Mouse (Mus musculus): ENCODE measurements at regions not wholly inside any gene's neighbourhood (a gene's known extent, or its start where the extent isn't known, plus 50 kb on each side); places are given as distances from the start of the nearest gene placed in this dataset.

GRCm38 (mm10) chr2:179390924-179391461, 51.2 kb upstream of the Cdh4 start:
- peak; percentile 51 for DNase-seq
